Mouse (Mus musculus): ENCODE results near the gene Pxdc1.

- peak; percentile 28; the same call in 1 of the 2 replicates for TF ChIP-seq CTCF (IDR thresholded peaks at IDR 0.05; ENCODE audit: insufficient read depth, low read length)
- peak; percentile 81; the same call in 1 of the 2 replicates for TF ChIP-seq POLR2A (IDR thresholded peaks at IDR 0.05; ENCODE audit: borderline replicate concordance, extremely low read depth, low read depth, low read length)
Observed at GRCm38 (mm10) chr13:34652353-34653241, 689 bp downstream of the Pxdc1 start.

Data from lung, adult 2 months (tissue).